Mouse (Mus musculus): ENCODE results near the gene Vmn2r1.

Vmn2r1 gene

GRCm38 (mm10) chr3:64081247-64081646 is at the start of gene Vmn2r1:
Gene Vmn2r1 (plus strand): TSS chr3:64081547.
- DNase-seq: no peak

GRCm38 (mm10) chr3:64038136-64038841 is 43.1 kb upstream of the Vmn2r1 start:
- no peak for DNase-seq

GRCm38 (mm10) chr3:64039818-64040784 is 41.2 kb upstream of the Vmn2r1 start:
- DNase-seq: peak; percentile 96

- no peak for DNase-seq
These were observed 31.4 kb downstream of the Vmn2r1 start for GRCm38 (mm10) chr3:64112707-64113106.

GRCm38 (mm10) chr3:64113352-64114046 is 32.2 kb downstream of the Vmn2r1 start:
- no peak for DNase-seq

GRCm38 (mm10) chr3:64141878-64142508 is 60.6 kb downstream of the Vmn2r1 start, which contains the start of gene Vmn2r2:
Gene Vmn2r2 (minus strand): TSS chr3:64141928.
- DNase-seq: no peak

Measured in right cerebral cortex, postnatal 4 days (tissue).